Mouse (Mus musculus) monocyte, adult 5-6 weeks (primary cell): ENCODE results near the gene Slc2a3. TPM values are rescaled to one million over a fixed set of nuclear protein-coding genes. Genes with fewer than 3 reads are reported as not detected.
"Not testable (repeated sequence)": the region's sequence is repeated elsewhere in the genome, so short reads cannot be mapped to it uniquely, and the experiment has no call there.

Experiments used
- ATAC-seq: fragments of 153-309, 156-312 bp; replicated peaks from 2 replicates; pipeline ENCODE4 v1.8.0; 2017; ENCODE audit warnings: mild to moderate bottlenecking; ENCODE audit not compliant: low TSS enrichment, insufficient number of reproducible peaks, severe bottlenecking, poor library complexity, low FRiP score
- total RNA-seq: library from RNA; stranded (forward); fragments of 200-1000, 200-491, 200-594 nt; gene quantifications from 3 replicates; pipeline ENCODE4 v1.2.3, GENCODE M21; 2017

Slc2a3 gene
- total RNA-seq, 1 experiment from 2014 or later = 60.1 TPM

GRCm38 (mm10) chr6:122739952-122740351 lies 61.5 kb downstream of the Slc2a3 start:
- ATAC-seq = peak; percentile 40; the same call in 1 of the 2 replicates

- ATAC-seq = peak; percentile 83; the same call in 1 of the 2 replicates
Measured at GRCm38 (mm10) chr6:122719942-122720341, 81.5 kb downstream of the Slc2a3 start.

- ATAC-seq = not testable (repeated sequence)
Measured at GRCm38 (mm10) chr6:122718224-122718623, 83.2 kb downstream of the Slc2a3 start.

- ATAC-seq = no peak
Measured at GRCm38 (mm10) chr6:122715886-122716285, 85.6 kb downstream of the Slc2a3 start.

- ATAC-seq = no peak
Measured at GRCm38 (mm10) chr6:122714707-122715365, 86.6 kb downstream of the Slc2a3 start.

GRCm38 (mm10) chr6:122713116-122713515 lies 88.3 kb downstream of the Slc2a3 start:
- not testable (repeated sequence) for ATAC-seq

- ATAC-seq = no peak
Measured at GRCm38 (mm10) chr6:122711455-122711854, 90.0 kb downstream of the Slc2a3 start.

- ATAC-seq = no peak
Measured at GRCm38 (mm10) chr6:122708826-122709225, 92.6 kb downstream of the Slc2a3 start.

GRCm38 (mm10) chr6:122707036-122707800 lies 94.2 kb downstream of the Slc2a3 start, which contains the start of gene Nanog:
Nanog (plus strand) TSS chr6:122707489.
- ATAC-seq = no peak

GRCm38 (mm10) chr6:122706337-122706840 lies 95.1 kb downstream of the Slc2a3 start:
- ATAC-seq = no peak

- ATAC-seq = no peak
Measured at GRCm38 (mm10) chr6:122703706-122704105, 97.7 kb downstream of the Slc2a3 start.

- no peak for ATAC-seq
Measured at GRCm38 (mm10) chr6:122703251-122703650, 98.2 kb downstream of the Slc2a3 start.

GRCm38 (mm10) chr6:122702480-122703124 lies 98.8 kb downstream of the Slc2a3 start:
- no peak for ATAC-seq

- ATAC-seq = no peak
Measured at GRCm38 (mm10) chr6:122701816-122702215, 99.6 kb downstream of the Slc2a3 start.

GRCm38 (mm10) chr6:122699628-122700027 lies 101.8 kb downstream of the Slc2a3 start:
- ATAC-seq = not testable (repeated sequence)

- no peak for ATAC-seq
Measured at GRCm38 (mm10) chr6:122695398-122695797, 106.0 kb downstream of the Slc2a3 start.

- no peak for ATAC-seq
Measured at GRCm38 (mm10) chr6:122690082-122690481, 111.4 kb downstream of the Slc2a3 start.

GRCm38 (mm10) chr6:122689411-122690055 lies 111.9 kb downstream of the Slc2a3 start:
- ATAC-seq = no peak

- no peak for ATAC-seq
Measured at GRCm38 (mm10) chr6:122686709-122687108, 114.7 kb downstream of the Slc2a3 start.
